Mouse (Mus musculus): Measurements from ENCODE around the gene Lgals8. TPM values are rescaled to one million over a fixed set of nuclear protein-coding genes. Genes with fewer than 3 reads are reported as not detected.
A peak's percentile ranks its signal among the peaks of the same experiment; 100 is the strongest.

Lgals8 gene
- total and polyA plus RNA-seq, 2 experiments from 2014 or later: 20.1 to 28.6 TPM

GRCm38 (mm10) chr13:12453150-12453549 is 11.6 kb downstream of the Lgals8 start:
- Histone ChIP-seq H3K27me3 (ENCODE audit: insufficient read depth, low read length) (no peaks in the 10 kb centered on the region), H3K4me3 (ENCODE audit: low read length) (no peak overlapping the region), H3K4me2 (ENCODE audit: low read depth, low read length) (no peak overlapping the region), H3K9me3 (ENCODE audit: low read length) (no peaks in the 10 kb centered on the region), H3K27ac (no peak overlapping the region), H3K36me3 (ENCODE audit: insufficient read depth, low read length) (peaks cover 25% of the 10 kb centered on the region; the same call in 1 of the 2 replicates), H3K4me1 (ENCODE audit: insufficient read depth, low read length) (no peaks in the 10 kb centered on the region), H3K9ac (replicated peaks; ENCODE audit: low read length) (no peak overlapping the region)
- no peak for DNase-seq (ENCODE audit: low spot score)
- 77% methylated on average over 14 of the region's 14 CpGs for WGBS
- no peak for ATAC-seq
- no peak for TF ChIP-seq CTCF (IDR thresholded peaks at IDR 0.05; ENCODE audit: low read depth)

GRCm38 (mm10) chr13:12442008-12442587 is 22.6 kb downstream of the Lgals8 start:
- no peaks in the 10 kb centered on the region for H3K9me3 ChIP-seq (ENCODE audit: low read length)
- H3K4me1 ChIP-seq (ENCODE audit: insufficient read depth, low read length): no peaks in the 10 kb centered on the region
- no peak overlapping the region for H3K9ac ChIP-seq (replicated peaks; ENCODE audit: low read length)
- no peaks in the 10 kb centered on the region for H3K27me3 ChIP-seq (ENCODE audit: insufficient read depth, low read length)
- no peak overlapping the region for H3K4me3 ChIP-seq (ENCODE audit: low read length)
- 55% methylated on average over 2 of the region's 2 CpGs for WGBS
- no peak overlapping the region for H3K27ac ChIP-seq
- H3K4me2 ChIP-seq (ENCODE audit: low read depth, low read length): no peak overlapping the region
- no peak for TF ChIP-seq CTCF (IDR thresholded peaks at IDR 0.05; ENCODE audit: low read depth)
- peak; percentile 73 for DNase-seq (ENCODE audit: low spot score)
- H3K36me3 ChIP-seq (ENCODE audit: insufficient read depth, low read length): peaks cover 38% of the 10 kb centered on the region
- ATAC-seq: peak; percentile 80

GRCm38 (mm10) chr13:12440813-12441212 is 23.9 kb downstream of the Lgals8 start:
- Histone ChIP-seq H3K4me3 (ENCODE audit: low read length) (no peak overlapping the region), H3K4me1 (ENCODE audit: insufficient read depth, low read length) (no peaks in the 10 kb centered on the region), H3K27ac (no peak overlapping the region), H3K9ac (replicated peaks; ENCODE audit: low read length) (no peak overlapping the region), H3K4me2 (ENCODE audit: low read depth, low read length) (no peak overlapping the region), H3K9me3 (ENCODE audit: low read length) (no peaks in the 10 kb centered on the region), H3K27me3 (ENCODE audit: insufficient read depth, low read length) (no peaks in the 10 kb centered on the region), H3K36me3 (ENCODE audit: insufficient read depth, low read length) (peaks cover 45% of the 10 kb centered on the region)
- ATAC-seq (no peak), DNase-seq (ENCODE audit: low spot score) (no peak)
- no peak for TF ChIP-seq CTCF (IDR thresholded peaks at IDR 0.05; ENCODE audit: low read depth)
- WGBS: 87% methylated on average over 6 of the region's 6 CpGs

GRCm38 (mm10) chr13:12439586-12439985 is 25.2 kb downstream of the Lgals8 start:
- Histone ChIP-seq H3K27me3 (ENCODE audit: insufficient read depth, low read length) (no peaks in the 10 kb centered on the region), H3K36me3 (ENCODE audit: insufficient read depth, low read length) (peaks cover 57% of the 10 kb centered on the region), H3K9ac (replicated peaks; ENCODE audit: low read length) (no peak overlapping the region), H3K9me3 (ENCODE audit: low read length) (no peaks in the 10 kb centered on the region), H3K4me3 (ENCODE audit: low read length) (no peak overlapping the region), H3K27ac (no peak overlapping the region), H3K4me1 (ENCODE audit: insufficient read depth, low read length) (no peaks in the 10 kb centered on the region), H3K4me2 (ENCODE audit: low read depth, low read length) (no peak overlapping the region)
- no peak for ATAC-seq
- 91% methylated on average over 3 of the region's 3 CpGs for WGBS
- TF ChIP-seq CTCF (IDR thresholded peaks at IDR 0.05; ENCODE audit: low read depth): no peak
- DNase-seq (ENCODE audit: low spot score): no peak

GRCm38 (mm10) chr13:12433843-12434242 is 30.9 kb downstream of the Lgals8 start:
- no peak for TF ChIP-seq CTCF (IDR thresholded peaks at IDR 0.05; ENCODE audit: low read depth)
- no peak overlapping the region for H3K4me2 ChIP-seq (ENCODE audit: low read depth, low read length)
- H3K27ac ChIP-seq: no peak overlapping the region
- H3K4me3 ChIP-seq (ENCODE audit: low read length): no peak overlapping the region
- peaks cover 84% of the 10 kb centered on the region for H3K36me3 ChIP-seq (ENCODE audit: insufficient read depth, low read length)
- ATAC-seq (no peak), DNase-seq (ENCODE audit: low spot score) (no peak)
- H3K4me1 ChIP-seq (ENCODE audit: insufficient read depth, low read length): no peaks in the 10 kb centered on the region
- whole genome bisulfite sequencing: 84% methylated on average over 5 of the region's 5 CpGs
- no peak overlapping the region for H3K9ac ChIP-seq (replicated peaks; ENCODE audit: low read length)
- no peaks in the 10 kb centered on the region for H3K27me3 ChIP-seq (ENCODE audit: insufficient read depth, low read length)
- no peaks in the 10 kb centered on the region for H3K9me3 ChIP-seq (ENCODE audit: low read length)

- no peak overlapping the region for H3K9ac ChIP-seq (replicated peaks; ENCODE audit: low read length)
- H3K36me3 ChIP-seq (ENCODE audit: insufficient read depth, low read length): peaks cover 81% of the 10 kb centered on the region
- DNase-seq (ENCODE audit: low spot score): no peak
- H3K4me1 ChIP-seq (ENCODE audit: insufficient read depth, low read length): no peaks in the 10 kb centered on the region
- no peak for ATAC-seq
- no peak overlapping the region for H3K4me3 ChIP-seq (ENCODE audit: low read length)
- TF ChIP-seq CTCF (IDR thresholded peaks at IDR 0.05; ENCODE audit: low read depth): no peak
- H3K27ac ChIP-seq: no peak overlapping the region
- no peak overlapping the region for H3K4me2 ChIP-seq (ENCODE audit: low read depth, low read length)
- H3K9me3 ChIP-seq (ENCODE audit: low read length): no peaks in the 10 kb centered on the region
- no peaks in the 10 kb centered on the region for H3K27me3 ChIP-seq (ENCODE audit: insufficient read depth, low read length)
- WGBS: 98% methylated on average over 13 of the region's 13 CpGs
Observed at GRCm38 (mm10) chr13:12428556-12428955, 36.2 kb downstream of the Lgals8 start.

- Histone ChIP-seq H3K36me3 (ENCODE audit: insufficient read depth, low read length) (peaks cover 74% of the 10 kb centered on the region), H3K27me3 (ENCODE audit: insufficient read depth, low read length) (no peaks in the 10 kb centered on the region), H3K4me2 (ENCODE audit: low read depth, low read length) (no peak overlapping the region), H3K9me3 (ENCODE audit: low read length) (no peaks in the 10 kb centered on the region), H3K27ac (no peak overlapping the region), H3K4me3 (ENCODE audit: low read length) (no peak overlapping the region), H3K9ac (replicated peaks; ENCODE audit: low read length) (no peak overlapping the region), H3K4me1 (ENCODE audit: insufficient read depth, low read length) (no peaks in the 10 kb centered on the region)
- TF ChIP-seq CTCF (IDR thresholded peaks at IDR 0.05; ENCODE audit: low read depth): no peak
- 95% methylated on average over 9 of the region's 9 CpGs for WGBS
- ATAC-seq (no peak), DNase-seq (ENCODE audit: low spot score) (no peak)
Observed at GRCm38 (mm10) chr13:12420596-12420995, 44.1 kb downstream of the Lgals8 start.

Measured in hindbrain, postnatal 0 days (tissue).